Mouse (Mus musculus) hematopoietic multipotent progenitor cell, adult 10-12 weeks (in vitro differentiated cells): ENCODE results near the gene Gm9602. TPM values are rescaled to one million over a fixed set of nuclear protein-coding genes. Genes with fewer than 3 reads are reported as not detected.

Experiments
- polyA plus RNA-seq: library from polyadenylated mRNA; stranded (reverse); fragments of >175 nt; gene quantifications from 2 replicates; pipeline ENCODE4 v1.2.3, GENCODE M21; 2012; ENCODE audit warnings: low replicate concordance

Gene Gm9602
- not detected in 2 replicates for polyA plus RNA-seq

GRCm38 (mm10) chr14:4776037-4776436 is at the start of gene Gm9602:
Gene Gm9602 (plus strand): TSS chr14:4776337.

Other genes with a start within 250 kb of the Gm9602 start
- not detected in 2 replicates for gene Gm3047, start 220.9 kb upstream of the Gm9602 start, polyA plus RNA-seq
- gene Gm8159, start 144.0 kb upstream of the Gm9602 start, polyA plus RNA-seq = not detected in 2 replicates
- gene Gm3239, start 112.1 kb upstream of the Gm9602 start, polyA plus RNA-seq = not detected in 2 replicates
- not detected in 2 replicates for gene Gm7876, start 67.1 kb upstream of the Gm9602 start, polyA plus RNA-seq
- not detected in 2 replicates for gene Gm3252, start 49.6 kb upstream of the Gm9602 start, polyA plus RNA-seq
- not detected in 2 replicates for gene Gm3269, start 61.8 kb downstream of the Gm9602 start, polyA plus RNA-seq
- not detected in 2 replicates for gene Gm3264, start 79.2 kb downstream of the Gm9602 start, polyA plus RNA-seq
- gene Gm3278, start 116.1 kb downstream of the Gm9602 start, polyA plus RNA-seq = not detected in 2 replicates
- not detected in 2 replicates for gene Gm8297, start 207.6 kb downstream of the Gm9602 start, polyA plus RNA-seq
- gene Gm3298, start 239.6 kb downstream of the Gm9602 start, polyA plus RNA-seq = not detected in 2 replicates